Mouse (Mus musculus) ES-E14 (cell line): ENCODE data around the gene Foxb1. TPM values are rescaled to one million over a fixed set of nuclear protein-coding genes. Genes with fewer than 3 reads are reported as not detected.

Experiments
- DNase-seq: peaks from one replicate; pipeline ENCODE4 v3.0.0-alpha.2; 2013; ENCODE audit warnings: low read depth, low spot score
- H3K27ac ChIP-seq: 2 replicates; pipeline ENCODE4 v1.5.1; 2012; ENCODE audit warnings: low read depth, mild to moderate bottlenecking, low read length, moderate library complexity, mixed read lengths; ENCODE audit not compliant: poor library complexity, insufficient read depth, severe bottlenecking
- H3K36me3 ChIP-seq: 2 replicates; pipeline ENCODE4 v1.6.1; 2012; ENCODE audit warnings: mild to moderate bottlenecking, low read length, moderate library complexity, mixed read lengths; ENCODE audit not compliant: control insufficient read depth, poor library complexity, insufficient read depth, severe bottlenecking
- H3K4me1 ChIP-seq, 2 experiments: fragments of 150-350 bp in 1 of 2; sonication (generic) in 1 of 2; 2 replicates each; pipeline ENCODE4 v1.6.1; 2012; ENCODE audit warnings: low read length in 2 of 2, mild to moderate bottlenecking in 1 of 2, mixed read lengths in 1 of 2; ENCODE audit not compliant: control insufficient read depth in 2 of 2, insufficient read depth in 2 of 2, poor library complexity in 1 of 2
- H3K4me3 ChIP-seq, 2 experiments: fragments of 150-350 bp in 1 of 2; sonication (generic) in 1 of 2; 2 replicates each; pipeline ENCODE4 v1.5.1; 2012; ENCODE audit warnings: low read length in 2 of 2, low read depth in 1 of 2, mild to moderate bottlenecking in 1 of 2, mixed read lengths in 1 of 2; ENCODE audit not compliant: insufficient read depth in 1 of 2, poor library complexity in 1 of 2, severe bottlenecking in 1 of 2
- H3K9ac ChIP-seq: 2 replicates; pipeline ENCODE4 v1.6.1; 2012; ENCODE audit warnings: low read depth, mild to moderate bottlenecking, low read length, mixed read lengths; ENCODE audit not compliant: poor library complexity, insufficient read depth, severe bottlenecking
- H3K9me3 ChIP-seq: fragments of 150-350 bp; sonication (generic); 2 replicates; pipeline ENCODE4 v1.6.1; 2012; ENCODE audit warnings: low read depth, mild to moderate bottlenecking, low read length; ENCODE audit not compliant: control insufficient read depth, insufficient read depth
- CHD2 ChIP-seq: IDR thresholded peaks from 2 replicates; pipeline ENCODE4 v1.6.1; 2014; ENCODE audit warnings: mild to moderate bottlenecking, low read depth, low read length, inconsistent platforms
- HCFC1 ChIP-seq: IDR thresholded peaks from 2 replicates; pipeline ENCODE4 v1.6.1; 2012; ENCODE audit warnings: low read length, inconsistent platforms, borderline replicate concordance; ENCODE audit not compliant: insufficient read depth
- MAFK ChIP-seq: IDR thresholded peaks from 2 replicates; pipeline ENCODE4 v1.6.1; 2014; ENCODE audit warnings: mild to moderate bottlenecking, low read depth, low read length, inconsistent platforms; ENCODE audit not compliant: insufficient read depth
- ZC3H11A ChIP-seq: IDR thresholded peaks from 2 replicates; pipeline ENCODE4 v1.6.1; 2012; ENCODE audit warnings: low read depth, mild to moderate bottlenecking, inconsistent platforms, low read length, borderline replicate concordance
- ZNF384 ChIP-seq: IDR thresholded peaks from 2 replicates; pipeline ENCODE4 v1.6.1; 2012; ENCODE audit warnings: low read depth, low read length, inconsistent platforms
- in situ Hi-C, 2 experiments: fragments of 600-800 bp; cut with MboI; formaldehyde crosslinking; loops; one replicate each; pipeline ENCODE4 v1.15.1; 2025; ENCODE audit warnings: low sequenced_read_pairs in 2 of 2, inconsistent platforms in 1 of 2; ENCODE audit not compliant: unreplicated experiment in 2 of 2
- total RNA-seq: library from RNA; depleted of rRNA; stranded (reverse); fragments of 300-350 nt; gene quantifications from 2 replicates; pipeline ENCODE4 v1.2.3, GENCODE M21; 2012; rRNA removed

Foxb1 gene
- not detected in 2 replicates for total RNA-seq

- peaks cover 3 to 8% of the 10 kb centered on the region in 2 experiments; a peak in 1 of 4 replicates for H3K4me1 ChIP-seq
- H3K27ac ChIP-seq, result no peak within 1 kb of the TSS
- no peaks in the 10 kb centered on the region for H3K9me3 ChIP-seq
- H3K36me3 ChIP-seq, result no peaks in the 10 kb centered on the region
- DNase-seq, result no peak
- TF ChIP-seq HCFC1 (no peak), ZNF384 (no peak), MAFK (no peak), ZC3H11A (no peak), CHD2 (no peak)
- in situ Hi-C loops, result no loop called here
- no peak within 1 kb of the TSS for H3K9ac ChIP-seq
- H3K4me3 ChIP-seq, result peak within 1 kb of the TSS; percentile 28 to 49; a peak in 3 of 4 replicates
These were observed at the start of gene Foxb1 for GRCm38 (mm10) chr9:69760371-69761301. Gene Foxb1 (minus strand): TSS chr9:69760940.

GRCm38 (mm10) chr9:69790562-69790961, 29.8 kb upstream of the Foxb1 start:
- DNase-seq, result no peak
- Histone ChIP-seq H3K27ac (no peak overlapping the region), H3K36me3 (no peaks in the 10 kb centered on the region), H3K9ac (no peak overlapping the region), H3K4me1 (no peaks in the 10 kb centered on the region), H3K4me3 (no peak overlapping the region), H3K9me3 (no peaks in the 10 kb centered on the region)
- no peak for TF ChIP-seq ZNF384
- peak; percentile 76; the same call in 1 of the 2 replicates for TF ChIP-seq ZC3H11A
- no peak for TF ChIP-seq HCFC1
- in situ Hi-C loops, result no loop called here

GRCm38 (mm10) chr9:69779996-69780395, 19.3 kb upstream of the Foxb1 start:
- Histone ChIP-seq H3K27ac (no peak overlapping the region), H3K9me3 (no peaks in the 10 kb centered on the region), H3K36me3 (no peaks in the 10 kb centered on the region), H3K4me3 (no peak overlapping the region), H3K4me1 (no peaks in the 10 kb centered on the region), H3K9ac (no peak overlapping the region)
- DNase-seq, result no peak
- in situ Hi-C loops, result no loop called here
- TF ChIP-seq MAFK (no peak), CHD2 (no peak), ZNF384 (no peak), HCFC1 (no peak), ZC3H11A (no peak)

- DNase-seq, result no peak
- H3K36me3 ChIP-seq, result no peaks in the 10 kb centered on the region
- no peak for TF ChIP-seq ZNF384
- H3K4me1 ChIP-seq, result peaks cover 0 to 10% of the 10 kb centered on the region in 2 experiments; a peak in 1 of 4 replicates
- H3K9ac ChIP-seq, result no peak overlapping the region
- in situ Hi-C loops, result no loop called here
- no peak overlapping the region for H3K27ac ChIP-seq
- H3K9me3 ChIP-seq, result no peaks in the 10 kb centered on the region
- no peak overlapping the region for H3K4me3 ChIP-seq
These were observed 9.3 kb upstream of the Foxb1 start for GRCm38 (mm10) chr9:69769949-69770585.
